Mouse (Mus musculus): ENCODE measurements around the gene Syt13. TPM values are rescaled to one million over a fixed set of nuclear protein-coding genes. Genes with fewer than 3 reads are reported as not detected.
A peak's percentile ranks its signal among the peaks of the same experiment; 100 is the strongest.

Syt13 gene
- polyA plus RNA-seq, 1 experiment from 2014 or later, result 6.1 TPM

DNA sequence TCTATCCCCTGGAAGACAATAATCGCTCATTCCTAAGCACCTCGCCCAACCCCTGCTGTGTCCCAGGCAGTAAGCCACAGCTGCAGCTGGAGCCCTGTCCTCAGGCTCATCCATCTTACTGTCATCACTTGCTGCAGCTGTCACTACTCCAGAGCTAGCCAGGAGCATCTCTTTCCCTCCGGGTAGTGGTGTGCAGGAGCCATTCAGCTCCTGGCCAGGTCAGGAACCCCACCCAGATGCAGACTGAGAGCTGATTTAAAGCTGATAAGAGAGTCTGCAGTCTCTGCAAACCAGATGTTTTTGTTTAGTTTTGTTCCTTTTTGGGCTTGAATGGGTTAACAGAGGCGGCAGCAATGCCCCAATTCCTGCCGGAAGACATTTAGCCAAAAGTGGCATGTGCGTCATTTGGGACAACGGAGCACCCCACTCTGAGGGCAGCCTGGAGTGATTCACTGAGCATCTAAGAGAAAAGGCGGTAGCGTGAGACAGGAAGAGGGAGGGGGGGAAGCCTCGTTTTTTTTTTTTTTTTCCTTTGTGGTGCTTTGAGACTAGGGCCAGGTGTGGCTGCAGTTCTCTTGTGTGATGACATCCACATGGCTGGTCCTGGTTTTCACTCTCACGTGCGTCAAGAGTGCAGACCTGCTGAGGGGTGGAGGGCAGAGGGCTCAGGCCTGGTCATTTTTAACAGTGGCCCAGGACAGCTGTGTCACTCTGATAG is 33.2 kb downstream of the Syt13 start:
- 15% methylated on average over 12 of the region's 12 CpGs for WGBS
- H3K9me3 ChIP-seq (ENCODE audit: control insufficient read depth, low read length), result no peaks in the 10 kb centered on the region
- no peak overlapping the region for H3K4me3 ChIP-seq (ENCODE audit: low read depth, low read length)
- ATAC-seq (replicated peaks; ENCODE audit: low FRiP score), result no peak
- H3K36me3 ChIP-seq (ENCODE audit: control insufficient read depth, insufficient read depth, low read length), result no peaks in the 10 kb centered on the region
- H3K27me3 ChIP-seq (ENCODE audit: control insufficient read depth, insufficient read depth, low read length), result no peaks in the 10 kb centered on the region
- H3K4me1 ChIP-seq (replicated peaks; ENCODE audit: control insufficient read depth, insufficient read depth, low read length), result no peaks in the 10 kb centered on the region
- no peak overlapping the region for H3K4me2 ChIP-seq (ENCODE audit: low read depth, low read length, severe bottlenecking)
- H3K27ac ChIP-seq (ENCODE audit: low read depth, low read length), result no peak overlapping the region
- no peak overlapping the region for H3K9ac ChIP-seq (ENCODE audit: low read length)
- no peak for DNase-seq (ENCODE audit: low spot score)

DNA sequence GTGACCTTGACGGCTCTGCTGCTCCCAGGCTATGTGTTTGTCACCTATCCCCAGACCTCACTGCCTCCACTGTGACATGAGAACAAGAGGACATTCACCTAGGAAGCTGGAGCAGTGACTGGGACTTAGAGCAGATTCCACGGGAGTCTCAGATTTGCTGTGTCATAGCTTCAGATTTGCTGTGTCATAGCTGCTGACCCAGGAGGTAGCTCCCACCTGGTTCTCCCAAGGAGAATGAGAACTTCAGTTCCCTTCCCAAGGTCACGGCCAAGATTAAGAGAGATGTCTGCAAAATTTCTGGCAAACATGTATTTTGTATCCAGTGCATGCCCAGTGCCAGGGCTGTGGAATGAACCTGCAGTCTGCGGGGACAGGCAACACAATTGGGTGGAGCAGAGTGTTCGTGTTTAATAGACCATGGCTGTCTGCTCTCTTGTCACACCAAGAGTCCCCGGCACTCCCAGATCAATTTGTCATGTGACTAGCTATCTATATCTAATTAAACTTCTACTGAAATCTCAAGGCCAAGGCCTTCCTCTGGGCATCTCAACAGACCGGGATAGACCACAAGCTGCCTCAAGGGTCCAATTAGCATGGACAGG is 33.9 kb downstream of the Syt13 start:
- Histone ChIP-seq H3K4me1 (replicated peaks; ENCODE audit: control insufficient read depth, insufficient read depth, low read length) (no peaks in the 10 kb centered on the region), H3K4me3 (ENCODE audit: low read depth, low read length) (no peak overlapping the region), H3K9me3 (ENCODE audit: control insufficient read depth, low read length) (no peaks in the 10 kb centered on the region), H3K27me3 (ENCODE audit: control insufficient read depth, insufficient read depth, low read length) (no peaks in the 10 kb centered on the region), H3K4me2 (ENCODE audit: low read depth, low read length, severe bottlenecking) (no peak overlapping the region), H3K27ac (ENCODE audit: low read depth, low read length) (no peak overlapping the region), H3K36me3 (ENCODE audit: control insufficient read depth, insufficient read depth, low read length) (no peaks in the 10 kb centered on the region), H3K9ac (ENCODE audit: low read length) (no peak overlapping the region)
- WGBS, result 64% methylated on average over 7 of the region's 7 CpGs
- DNase-seq (ENCODE audit: low spot score) (no peak), ATAC-seq (replicated peaks; ENCODE audit: low FRiP score) (no peak)

DNA sequence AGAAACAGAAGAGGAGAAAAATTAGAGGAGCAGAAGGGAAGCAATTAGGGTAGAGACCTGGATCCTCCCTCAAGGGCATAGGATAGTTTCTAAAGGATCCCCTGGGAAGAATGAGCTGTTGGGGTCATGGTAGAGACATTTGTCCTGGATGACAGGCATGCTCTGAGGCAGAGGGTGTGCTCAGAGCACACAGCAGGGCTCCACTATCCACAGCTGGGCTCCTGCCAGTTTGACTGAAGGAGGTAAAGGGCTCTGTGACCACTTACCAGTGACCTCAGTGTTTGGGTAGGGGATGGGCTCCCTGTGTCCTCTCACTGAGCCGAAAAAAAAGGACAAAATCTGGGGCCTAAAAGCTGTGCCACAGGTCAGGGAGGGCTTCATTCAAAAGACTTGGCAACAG is 34.6 kb downstream of the Syt13 start:
- H3K27ac ChIP-seq (ENCODE audit: low read depth, low read length), result no peak overlapping the region
- WGBS, result 50% methylated on average over 1 of the region's 1 CpGs
- H3K9me3 ChIP-seq (ENCODE audit: control insufficient read depth, low read length), result no peaks in the 10 kb centered on the region
- H3K27me3 ChIP-seq (ENCODE audit: control insufficient read depth, insufficient read depth, low read length), result no peaks in the 10 kb centered on the region
- no peaks in the 10 kb centered on the region for H3K36me3 ChIP-seq (ENCODE audit: control insufficient read depth, insufficient read depth, low read length)
- no peak overlapping the region for H3K4me2 ChIP-seq (ENCODE audit: low read depth, low read length, severe bottlenecking)
- H3K4me3 ChIP-seq (ENCODE audit: low read depth, low read length), result no peak overlapping the region
- H3K4me1 ChIP-seq (replicated peaks; ENCODE audit: control insufficient read depth, insufficient read depth, low read length), result no peaks in the 10 kb centered on the region
- ATAC-seq (replicated peaks; ENCODE audit: low FRiP score) (no peak), DNase-seq (ENCODE audit: low spot score) (no peak)
- no peak overlapping the region for H3K9ac ChIP-seq (ENCODE audit: low read length)

DNA sequence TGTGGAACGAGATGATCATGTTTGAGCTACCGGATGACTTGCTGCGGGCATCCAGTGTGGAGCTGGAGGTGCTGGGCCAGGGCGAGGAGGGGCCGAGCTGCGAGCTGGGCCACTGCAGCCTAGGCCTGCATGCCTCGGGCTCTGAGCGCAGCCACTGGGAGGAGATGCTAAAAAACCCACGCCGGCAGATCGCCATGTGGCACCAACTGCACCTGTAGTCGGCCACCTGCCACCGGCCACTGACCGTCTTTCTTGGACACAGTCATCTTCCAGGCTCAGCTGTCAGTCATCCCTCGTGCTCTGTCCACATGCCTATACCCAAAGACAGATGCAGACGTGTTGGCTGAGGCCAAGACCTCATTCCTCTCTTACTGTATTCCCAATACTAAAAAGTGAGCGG is 38.6 kb downstream of the Syt13 start:
- no peak for ATAC-seq (replicated peaks; ENCODE audit: low FRiP score)
- 93% methylated on average over 17 of the region's 17 CpGs for WGBS

DNA sequence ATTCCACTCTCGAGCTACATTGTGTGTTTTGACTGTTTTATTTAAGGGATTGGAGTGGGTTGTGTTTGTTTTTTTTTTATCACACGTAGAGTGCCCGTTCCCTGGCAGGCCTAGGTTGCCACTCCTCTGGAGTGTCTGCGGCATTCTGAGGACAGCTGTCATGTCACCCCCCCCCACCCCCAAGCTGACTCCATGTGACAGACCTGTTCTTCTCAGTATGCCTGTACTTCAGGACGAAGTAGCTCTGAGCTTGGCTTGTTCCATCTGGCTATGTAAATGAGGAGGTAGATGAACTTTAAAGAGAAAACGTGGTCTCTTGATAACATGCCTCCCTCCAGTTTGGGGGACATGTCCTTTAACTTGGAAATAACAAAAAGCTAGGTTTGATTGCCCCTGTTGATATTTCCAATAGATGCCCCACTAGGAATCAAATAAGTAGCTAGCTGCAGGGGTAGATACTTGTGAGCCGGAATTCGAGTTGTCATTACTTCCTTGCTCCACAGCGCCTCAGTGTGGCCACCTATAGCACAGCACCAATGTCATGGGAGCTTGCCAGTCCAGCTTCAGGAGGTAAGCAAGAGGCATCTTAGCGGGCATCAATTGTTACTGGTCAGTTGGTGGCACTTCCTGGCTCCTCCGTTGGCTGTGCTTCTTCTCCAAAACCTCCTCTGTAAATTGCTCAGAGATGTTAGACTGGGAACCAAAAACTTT is 39.7 kb downstream of the Syt13 start:
- H3K9ac ChIP-seq (ENCODE audit: low read length), result no peak overlapping the region
- WGBS, result 44% methylated on average over 11 of the region's 11 CpGs
- no peak overlapping the region for H3K27ac ChIP-seq (ENCODE audit: low read depth, low read length)
- H3K36me3 ChIP-seq (ENCODE audit: control insufficient read depth, insufficient read depth, low read length), result no peaks in the 10 kb centered on the region
- no peaks in the 10 kb centered on the region for H3K9me3 ChIP-seq (ENCODE audit: control insufficient read depth, low read length)
- no peaks in the 10 kb centered on the region for H3K4me1 ChIP-seq (replicated peaks; ENCODE audit: control insufficient read depth, insufficient read depth, low read length)
- ATAC-seq (replicated peaks; ENCODE audit: low FRiP score), result no peak
- H3K4me2 ChIP-seq (ENCODE audit: low read depth, low read length, severe bottlenecking), result no peak overlapping the region
- peak; percentile 83 for DNase-seq (ENCODE audit: low spot score)
- no peak overlapping the region for H3K4me3 ChIP-seq (ENCODE audit: low read depth, low read length)
- no peaks in the 10 kb centered on the region for H3K27me3 ChIP-seq (ENCODE audit: control insufficient read depth, insufficient read depth, low read length)

More for the DNA sequence above, 38.6 kb downstream of the Syt13 start:
- no peak overlapping the region for H3K4me3 ChIP-seq (ENCODE audit: low read depth, low read length)
- H3K27me3 ChIP-seq (ENCODE audit: control insufficient read depth, insufficient read depth, low read length), result no peaks in the 10 kb centered on the region
- no peaks in the 10 kb centered on the region for H3K36me3 ChIP-seq (ENCODE audit: control insufficient read depth, insufficient read depth, low read length)
- no peak for DNase-seq (ENCODE audit: low spot score)
- H3K9ac ChIP-seq (ENCODE audit: low read length), result no peak overlapping the region
- H3K27ac ChIP-seq (ENCODE audit: low read depth, low read length), result no peak overlapping the region
- H3K4me2 ChIP-seq (ENCODE audit: low read depth, low read length, severe bottlenecking), result no peak overlapping the region
- no peaks in the 10 kb centered on the region for H3K4me1 ChIP-seq (replicated peaks; ENCODE audit: control insufficient read depth, insufficient read depth, low read length)
- H3K9me3 ChIP-seq (ENCODE audit: control insufficient read depth, low read length), result no peaks in the 10 kb centered on the region

DNA sequence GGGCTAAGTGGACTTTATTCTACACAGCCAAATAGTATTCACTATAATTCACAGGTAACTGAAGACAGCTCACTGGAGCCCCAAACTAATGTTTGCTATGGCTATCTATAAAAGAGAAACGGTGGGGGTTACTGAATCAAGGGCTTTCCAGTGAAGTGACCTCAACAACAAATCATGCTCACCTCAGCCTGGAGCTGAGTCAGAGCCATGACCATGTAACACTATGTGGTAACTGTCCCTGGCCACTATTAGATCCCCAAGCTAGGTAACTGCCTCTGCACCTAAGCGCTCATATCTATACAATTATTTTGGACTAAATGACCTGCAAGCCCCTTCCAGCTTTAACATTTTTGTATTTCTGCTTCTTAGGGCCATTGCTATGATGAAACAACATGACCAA is 42.0 kb downstream of the Syt13 start:
- ATAC-seq (replicated peaks; ENCODE audit: low FRiP score) (no peak), DNase-seq (ENCODE audit: low spot score) (no peak)
- Histone ChIP-seq H3K4me1 (replicated peaks; ENCODE audit: control insufficient read depth, insufficient read depth, low read length) (no peaks in the 10 kb centered on the region), H3K9ac (ENCODE audit: low read length) (no peak overlapping the region), H3K36me3 (ENCODE audit: control insufficient read depth, insufficient read depth, low read length) (no peaks in the 10 kb centered on the region), H3K4me2 (ENCODE audit: low read depth, low read length, severe bottlenecking) (no peak overlapping the region), H3K9me3 (ENCODE audit: control insufficient read depth, low read length) (no peaks in the 10 kb centered on the region), H3K4me3 (ENCODE audit: low read depth, low read length) (no peak overlapping the region), H3K27me3 (ENCODE audit: control insufficient read depth, insufficient read depth, low read length) (no peaks in the 10 kb centered on the region), H3K27ac (ENCODE audit: low read depth, low read length) (no peak overlapping the region)
- 89% methylated on average over 2 of the region's 2 CpGs for WGBS

DNA sequence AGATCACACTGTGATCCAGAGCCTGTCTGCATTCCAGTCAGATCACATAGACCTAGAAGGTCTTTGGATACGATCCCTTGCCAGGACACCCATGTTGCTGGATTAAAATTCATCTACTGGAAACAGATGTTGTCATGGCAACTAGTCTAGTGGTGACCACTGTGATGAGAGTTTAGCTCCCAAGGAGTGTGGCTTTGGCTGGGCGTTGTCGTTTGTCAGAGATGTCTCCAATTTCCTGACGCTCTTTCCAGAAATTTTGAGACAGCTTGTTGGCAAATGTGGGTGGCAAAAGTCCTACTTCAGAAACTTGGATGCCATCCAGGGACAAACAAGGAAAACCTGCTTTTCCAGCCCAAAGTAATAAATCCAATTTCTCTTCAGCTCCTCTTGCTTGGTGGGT is 43.7 kb downstream of the Syt13 start:
- 87% methylated on average over 4 of the region's 4 CpGs for WGBS

DNA sequence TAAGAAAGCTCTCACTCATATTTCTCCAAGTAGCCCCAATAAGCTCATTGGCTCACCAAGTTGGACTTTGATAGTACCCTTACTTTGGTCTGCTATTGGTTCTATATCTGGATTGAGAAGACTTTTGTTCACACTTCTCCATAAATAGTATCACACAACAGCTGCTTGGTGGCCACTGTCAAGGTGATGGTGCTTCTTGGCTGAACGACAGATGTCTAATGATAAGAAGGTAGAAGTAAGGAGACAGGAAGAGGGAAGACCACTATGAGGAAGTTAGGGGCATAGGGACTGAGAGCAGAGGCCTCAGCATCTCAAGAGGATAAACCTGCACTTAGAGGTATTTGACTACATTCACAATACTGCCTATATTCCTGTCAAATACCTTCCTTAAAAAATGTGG is 49.4 kb downstream of the Syt13 start:
- Histone ChIP-seq H3K9me3 (ENCODE audit: control insufficient read depth, low read length) (no peaks in the 10 kb centered on the region), H3K4me3 (ENCODE audit: low read depth, low read length) (no peak overlapping the region), H3K4me1 (replicated peaks; ENCODE audit: control insufficient read depth, insufficient read depth, low read length) (no peaks in the 10 kb centered on the region), H3K27me3 (ENCODE audit: control insufficient read depth, insufficient read depth, low read length) (no peaks in the 10 kb centered on the region), H3K4me2 (ENCODE audit: low read depth, low read length, severe bottlenecking) (no peak overlapping the region), H3K27ac (ENCODE audit: low read depth, low read length) (no peak overlapping the region), H3K9ac (ENCODE audit: low read length) (no peak overlapping the region), H3K36me3 (ENCODE audit: control insufficient read depth, insufficient read depth, low read length) (no peaks in the 10 kb centered on the region)
- WGBS, result 83% methylated on average over 1 of the region's 1 CpGs
- DNase-seq (ENCODE audit: low spot score), result no peak
- ATAC-seq (replicated peaks; ENCODE audit: low FRiP score), result no peak

More for the DNA sequence above, 43.7 kb downstream of the Syt13 start:
- DNase-seq (ENCODE audit: low spot score) (no peak), ATAC-seq (replicated peaks; ENCODE audit: low FRiP score) (no peak)
- H3K27ac ChIP-seq (ENCODE audit: low read depth, low read length), result no peak overlapping the region
- H3K9ac ChIP-seq (ENCODE audit: low read length), result no peak overlapping the region
- H3K4me3 ChIP-seq (ENCODE audit: low read depth, low read length), result no peak overlapping the region
- H3K9me3 ChIP-seq (ENCODE audit: control insufficient read depth, low read length), result no peaks in the 10 kb centered on the region
- H3K36me3 ChIP-seq (ENCODE audit: control insufficient read depth, insufficient read depth, low read length), result no peaks in the 10 kb centered on the region
- no peaks in the 10 kb centered on the region for H3K4me1 ChIP-seq (replicated peaks; ENCODE audit: control insufficient read depth, insufficient read depth, low read length)
- no peaks in the 10 kb centered on the region for H3K27me3 ChIP-seq (ENCODE audit: control insufficient read depth, insufficient read depth, low read length)
- no peak overlapping the region for H3K4me2 ChIP-seq (ENCODE audit: low read depth, low read length, severe bottlenecking)

Measured in forebrain, embryonic 11.5 days (tissue).